Mouse (Mus musculus): ENCODE data around the gene Ifitm7.
"Not testable (repeated sequence)": the region's sequence is repeated elsewhere in the genome, so short reads cannot be mapped to it uniquely, and the experiment has no call there.

Ifitm7 gene

DNA sequence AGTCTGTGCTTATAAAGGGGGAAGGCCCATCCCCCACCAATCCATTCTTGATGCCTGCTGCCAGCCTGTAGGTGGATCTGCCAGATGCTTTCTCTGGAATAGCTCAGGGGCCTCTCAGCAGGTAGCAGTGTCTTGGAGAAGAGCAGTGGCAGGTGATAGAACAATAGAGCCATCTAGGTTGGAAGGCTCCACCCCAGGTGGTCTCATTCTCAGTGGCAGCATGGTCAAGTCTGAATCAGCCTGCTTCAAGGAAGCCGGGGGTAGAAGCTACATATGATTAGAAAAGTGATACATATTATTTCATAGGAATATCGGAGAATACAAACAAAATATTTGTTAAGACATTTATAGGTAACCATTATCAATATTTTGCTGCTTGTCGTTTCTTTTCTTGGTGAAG, 5.0 kb downstream of the Ifitm7 start:
- in situ Hi-C loops (cut with MboI, MseI): not testable (repeated sequence)

- in situ Hi-C loops (cut with MboI, MseI): not testable (repeated sequence)
Measured at GRCm38 (mm10) chr16:13977026-13977425, 9.7 kb downstream of the Ifitm7 start.

GRCm38 (mm10) chr16:13976358-13976896, 10.3 kb downstream of the Ifitm7 start:
- in situ Hi-C loops (cut with MboI, MseI): not testable (repeated sequence)

DNA sequence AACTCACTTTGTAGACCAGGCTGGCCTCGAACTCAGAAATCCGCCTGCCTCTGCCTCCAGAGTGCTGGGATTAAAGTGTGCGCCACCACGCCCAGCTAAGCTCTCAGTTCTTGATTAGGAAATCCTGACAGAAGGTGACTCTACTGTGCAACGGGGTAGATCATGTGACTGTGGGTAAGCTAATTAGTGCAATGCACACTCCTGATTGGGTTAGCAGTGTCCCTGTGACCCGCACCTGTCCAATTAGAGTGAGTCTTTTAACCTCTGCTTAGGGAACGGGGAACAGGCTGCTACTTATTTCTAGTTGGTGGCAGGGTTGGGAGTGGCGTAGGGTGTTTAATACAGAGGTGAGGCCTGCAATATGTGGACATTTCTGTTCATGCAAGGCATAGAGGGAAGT, 14.6 kb downstream of the Ifitm7 start:
- in situ Hi-C loops (cut with MboI, MseI): no loop called here

DNA sequence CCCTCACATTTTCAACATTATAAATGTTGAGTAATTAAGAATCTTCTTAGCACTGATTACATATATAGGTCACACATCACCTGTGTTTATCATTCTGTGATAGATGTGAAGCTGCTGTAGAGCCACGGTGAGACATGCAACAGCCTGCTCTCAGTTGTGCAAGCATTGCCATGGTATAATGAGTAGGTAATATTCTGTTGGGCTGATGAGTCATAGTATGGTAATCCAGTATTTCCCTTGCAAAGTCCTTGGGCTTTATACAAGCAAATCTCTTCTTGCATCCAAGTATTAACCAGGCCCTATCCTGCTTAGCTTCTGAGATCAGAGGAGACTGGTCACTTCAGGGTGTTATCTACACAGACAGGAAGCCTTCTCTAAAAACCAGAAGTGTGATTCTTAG, 17.6 kb downstream of the Ifitm7 start:
- in situ Hi-C loops (cut with MboI, MseI): no loop called here

DNA sequence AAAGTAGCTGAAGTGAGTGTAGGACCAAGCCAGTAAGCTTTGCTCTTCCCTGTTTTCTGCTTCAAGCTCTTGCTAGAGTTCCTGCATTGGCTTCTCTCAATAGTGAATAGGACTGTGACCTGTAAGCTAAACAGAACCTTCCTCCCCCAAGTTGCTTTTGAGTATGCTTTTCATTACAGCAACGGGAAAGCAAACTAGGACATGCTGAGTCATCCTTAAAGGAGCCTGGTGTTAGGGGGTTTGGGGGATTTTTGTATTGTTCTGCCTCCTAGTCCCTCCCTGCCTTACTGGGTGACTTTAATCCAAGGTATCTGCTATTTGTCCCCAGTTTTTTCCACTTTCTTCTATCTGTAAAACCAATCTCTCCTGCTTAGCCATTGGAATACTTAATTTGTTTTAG, 24.6 kb downstream of the Ifitm7 start:
- in situ Hi-C loops (cut with MboI, MseI): no loop called here

GRCm38 (mm10) chr16:13951245-13951644, 35.4 kb downstream of the Ifitm7 start:
- in situ Hi-C loops (cut with MboI, MseI): no loop called here

- in situ Hi-C loops (cut with MboI, MseI): no loop called here
Measured at GRCm38 (mm10) chr16:13946306-13946705, 40.4 kb downstream of the Ifitm7 start.

DNA sequence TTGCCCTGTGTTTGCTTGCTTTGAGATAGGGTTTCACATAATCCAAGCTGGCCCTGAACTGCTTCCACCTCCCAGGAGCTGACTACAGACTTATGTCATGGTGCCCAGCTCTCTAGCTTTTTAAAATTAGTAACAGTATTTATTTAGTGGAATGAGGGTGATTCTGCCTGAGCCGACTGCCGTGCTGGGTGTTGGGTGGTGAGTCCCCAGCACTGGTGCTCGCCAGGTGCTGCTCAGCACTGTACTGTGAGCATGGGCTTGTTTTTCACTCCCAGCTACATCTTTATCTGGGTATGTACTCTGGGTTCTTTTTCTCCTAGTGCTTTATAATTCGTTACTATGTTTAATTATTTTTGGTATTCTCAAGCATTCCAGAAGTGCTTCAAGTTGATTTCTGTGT, 41.5 kb downstream of the Ifitm7 start:
- in situ Hi-C loops (cut with MboI, MseI): no loop called here

DNA sequence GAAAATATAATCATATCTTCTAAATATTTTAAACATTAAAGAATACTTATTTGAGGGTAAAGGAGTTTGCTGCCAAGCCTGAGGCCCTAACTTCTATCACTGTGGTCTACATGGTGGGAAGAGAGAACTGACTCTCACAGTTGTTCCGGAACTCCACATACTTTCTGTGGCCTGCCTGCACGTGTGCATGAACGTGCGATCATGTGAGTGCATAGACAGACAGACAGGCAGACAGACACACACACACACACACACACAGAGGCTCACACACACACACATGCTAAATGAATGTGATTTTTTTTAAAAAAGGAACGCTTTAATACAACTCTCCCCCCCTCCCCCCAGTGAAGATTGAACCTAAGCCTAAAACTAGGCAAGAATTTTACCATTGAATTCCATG, 41.9 kb downstream of the Ifitm7 start:
- in situ Hi-C loops (cut with MboI, MseI): no loop called here

- in situ Hi-C loops (cut with MboI, MseI): no loop called here
Measured at GRCm38 (mm10) chr16:13944178-13944577, 42.5 kb downstream of the Ifitm7 start.

- in situ Hi-C loops (cut with MboI, MseI): no loop called here
Measured at GRCm38 (mm10) chr16:13940847-13941395, 45.8 kb downstream of the Ifitm7 start.

GRCm38 (mm10) chr16:13940139-13940846, 46.4 kb downstream of the Ifitm7 start:
- in situ Hi-C loops (cut with MboI, MseI): no loop called here

All from T-helper 17 cell (primary cell).